Mouse (Mus musculus) heart, embryonic 10.5 days (tissue): ENCODE measurements around the gene Chrm1. TPM values are rescaled to one million over a fixed set of nuclear protein-coding genes. Genes with fewer than 3 reads are reported as not detected.
"Not testable (repeated sequence)": the region's sequence is repeated elsewhere in the genome, so short reads cannot be mapped to it uniquely, and the experiment has no call there.

Experiments used
- DNase-seq: peaks from one replicate; pipeline ENCODE4 v3.0.0-alpha.2; 2017; ENCODE audit warnings: low spot score
- H3K27ac ChIP-seq: fragments of 300-500 bp; sonication (generic); 2 replicates; pipeline ENCODE4 v1.5.1; 2016; ENCODE audit warnings: mild to moderate bottlenecking
- H3K27me3 ChIP-seq: fragments of 300-500 bp; sonication (generic); 2 replicates; pipeline ENCODE4 v1.6.1; 2016; ENCODE audit warnings: mild to moderate bottlenecking; ENCODE audit not compliant: poor library complexity, insufficient read depth, severe bottlenecking
- H3K36me3 ChIP-seq: fragments of 300-500 bp; sonication (generic); 2 replicates; pipeline ENCODE4 v1.6.1; 2016; ENCODE audit warnings: mild to moderate bottlenecking, moderate library complexity
- H3K4me1 ChIP-seq: fragments of 300-500 bp; sonication (generic); 2 replicates; pipeline ENCODE4 v1.6.1; 2016; ENCODE audit warnings: mild to moderate bottlenecking
- H3K4me3 ChIP-seq: fragments of 300-500 bp; sonication (generic); 2 replicates; pipeline ENCODE4 v1.5.1; 2016; ENCODE audit warnings: mild to moderate bottlenecking, moderate library complexity
- H3K9me3 ChIP-seq: fragments of 300-500 bp; sonication (generic); 2 replicates; pipeline ENCODE4 v1.6.1; 2016; ENCODE audit warnings: mild to moderate bottlenecking, moderate library complexity
- WGBS: fragments of 180-500 bp; shearing (Covaris S2); methylation state at CpG from one replicate; pipeline ENCODE4 v1.1.7; 2016; 5-methylcytosine and 5-hydroxymethylcytosine counted together
- polyA plus RNA-seq: library from polyadenylated mRNA; unstranded; fragments of >200 nt; fragmentation: Nextera tagmentation; extraction: Ambion mirVana; gene quantifications from 2 replicates; pipeline ENCODE4 v1.2.1, GENCODE M21; 2016

Gene Chrm1
- polyA plus RNA-seq, 1 experiment from 2014 or later = 0.04 TPM

DNA sequence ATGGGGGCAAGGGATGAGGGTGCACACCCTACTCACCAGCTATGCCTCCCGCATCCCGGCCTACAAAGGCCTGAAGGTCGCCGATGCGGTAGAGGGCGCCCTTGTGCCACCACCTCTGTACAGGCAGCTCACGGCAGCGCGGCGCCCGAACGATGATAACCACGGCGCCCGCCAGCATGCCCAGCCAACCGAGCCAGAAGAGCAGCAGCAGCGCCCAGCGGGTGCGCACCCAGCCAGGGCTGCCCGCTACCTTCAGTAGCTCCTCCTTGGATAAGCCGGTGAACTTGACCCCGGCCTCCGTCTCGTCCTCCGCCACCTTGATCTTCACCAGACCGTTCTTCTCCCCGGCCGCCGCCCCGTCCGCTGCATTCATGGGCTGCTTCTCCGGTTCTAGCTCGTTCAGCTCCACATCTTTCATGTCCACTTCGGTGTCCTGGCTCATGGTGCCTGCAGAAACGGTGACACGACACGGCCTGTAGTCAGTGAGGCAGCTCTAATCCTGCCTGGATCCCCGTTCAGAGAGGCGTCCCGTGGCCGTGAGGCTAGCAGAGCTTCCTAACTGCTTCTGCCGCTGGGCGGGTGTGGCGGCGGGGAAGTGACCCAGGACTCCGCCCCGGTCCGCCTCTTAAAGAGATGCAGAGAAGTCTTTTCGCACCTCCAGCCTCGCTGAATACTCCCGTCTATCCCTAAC lies 49.9 kb downstream of the Chrm1 start:
- peaks cover 18% of the 10 kb centered on the region for H3K4me1 ChIP-seq
- peak; percentile 96 for DNase-seq
- H3K27ac ChIP-seq = peak overlapping the region; percentile 97
- no peaks in the 10 kb centered on the region for H3K9me3 ChIP-seq
- H3K36me3 ChIP-seq = peaks cover 38% of the 10 kb centered on the region
- peak overlapping the region; percentile 88 for H3K4me3 ChIP-seq
- no peaks in the 10 kb centered on the region for H3K27me3 ChIP-seq
- under 1% methylated on average over 51 of the region's 51 CpGs for WGBS

DNA sequence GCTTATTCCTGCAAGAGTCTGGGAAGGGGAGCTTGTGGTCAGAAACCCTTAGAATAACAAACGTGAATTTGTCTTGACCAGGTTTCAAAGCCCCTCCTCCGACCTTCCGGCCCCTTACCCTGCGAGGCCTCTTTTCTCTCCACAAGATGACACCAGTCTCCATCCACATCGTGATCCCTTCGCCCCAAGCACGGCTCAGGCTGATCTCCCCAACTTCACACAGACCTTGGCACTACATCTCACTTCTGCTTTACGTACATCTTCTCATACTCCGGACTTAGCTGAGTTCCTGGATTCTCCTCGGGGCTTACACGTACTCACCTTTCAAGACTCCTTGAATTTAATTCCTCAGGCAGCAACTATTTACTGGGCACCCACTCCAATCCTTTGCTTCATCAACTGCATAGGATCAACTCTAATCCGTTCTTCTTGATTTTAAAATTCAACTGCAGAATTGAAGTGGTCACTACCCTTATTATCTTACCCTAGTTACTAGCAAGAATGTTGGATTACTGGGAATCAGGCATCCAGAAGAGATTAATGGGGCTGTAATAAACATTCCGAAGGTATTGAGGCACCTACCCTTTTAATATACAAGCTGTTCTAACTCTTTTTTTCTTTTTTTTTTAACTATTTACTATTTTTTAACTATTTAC lies 50.5 kb downstream of the Chrm1 start:
- Histone ChIP-seq H3K9me3 (no peaks in the 10 kb centered on the region), H3K27ac (peak overlapping the region; percentile 97), H3K36me3 (peaks cover 32% of the 10 kb centered on the region), H3K4me1 (peaks cover 18% of the 10 kb centered on the region), H3K4me3 (peak overlapping the region; percentile 88), H3K27me3 (no peaks in the 10 kb centered on the region)
- WGBS = 7% methylated on average over 13 of the region's 13 CpGs
- DNase-seq = no peak

DNA sequence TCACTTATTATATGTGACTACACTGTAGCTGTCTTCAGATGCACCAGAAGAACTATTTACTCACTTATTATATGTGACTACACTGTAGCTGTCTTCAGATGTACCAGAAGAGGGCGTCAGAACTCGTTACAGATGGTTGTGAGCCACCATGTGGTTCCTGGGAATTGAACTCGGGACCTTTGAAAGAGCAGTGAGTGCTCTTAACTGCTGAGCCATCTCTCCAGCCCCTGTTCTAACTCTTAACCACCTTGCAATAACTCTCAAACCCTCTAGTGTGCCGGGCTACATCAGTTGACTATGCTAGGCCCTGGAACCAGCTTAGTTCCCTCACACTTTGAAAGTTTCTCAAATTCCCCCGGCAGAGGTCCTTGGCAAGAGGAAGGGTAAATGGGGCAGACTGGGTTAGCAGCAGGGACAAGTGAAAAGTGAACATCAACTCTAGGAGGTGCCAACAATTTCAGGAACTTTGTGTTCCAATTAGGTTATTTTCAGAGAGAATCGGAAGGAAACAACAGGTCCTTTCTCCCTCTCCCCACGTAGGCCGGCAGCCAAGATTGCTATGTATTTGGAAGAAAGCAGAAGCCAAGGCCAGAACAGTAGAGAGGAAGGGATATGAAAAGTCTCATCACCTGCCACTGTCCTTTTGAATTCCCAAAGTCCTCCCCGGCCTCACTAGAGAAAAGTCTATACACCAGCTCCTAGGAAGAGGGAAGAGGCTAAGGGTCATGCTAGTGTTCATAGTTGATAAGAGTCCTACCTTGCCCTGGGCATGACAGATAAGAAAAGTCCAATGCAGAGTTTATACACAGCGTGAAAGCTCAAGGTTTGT lies 51.3 kb downstream of the Chrm1 start:
- no peak for DNase-seq
- H3K9me3 ChIP-seq = no peaks in the 10 kb centered on the region
- H3K27ac ChIP-seq = peak overlapping the region; percentile 97
- H3K36me3 ChIP-seq = peaks cover 24% of the 10 kb centered on the region
- peaks cover 18% of the 10 kb centered on the region for H3K4me1 ChIP-seq
- WGBS = 72% methylated on average over 10 of the region's 10 CpGs
- no peaks in the 10 kb centered on the region for H3K27me3 ChIP-seq
- H3K4me3 ChIP-seq = no peak overlapping the region

- Histone ChIP-seq H3K4me3 (no peak overlapping the region), H3K27ac (peak overlapping the region; percentile 59; the same call in 1 of the 2 replicates), H3K36me3 (peaks cover 12% of the 10 kb centered on the region), H3K4me1 (peaks cover 18% of the 10 kb centered on the region), H3K27me3 (no peaks in the 10 kb centered on the region), H3K9me3 (no peaks in the 10 kb centered on the region)
- DNase-seq = no peak
- WGBS = 68% methylated on average over 10 of the region's 10 CpGs
These were observed 52.5 kb downstream of the Chrm1 start for GRCm38 (mm10) chr19:8715868-8716766.

DNA sequence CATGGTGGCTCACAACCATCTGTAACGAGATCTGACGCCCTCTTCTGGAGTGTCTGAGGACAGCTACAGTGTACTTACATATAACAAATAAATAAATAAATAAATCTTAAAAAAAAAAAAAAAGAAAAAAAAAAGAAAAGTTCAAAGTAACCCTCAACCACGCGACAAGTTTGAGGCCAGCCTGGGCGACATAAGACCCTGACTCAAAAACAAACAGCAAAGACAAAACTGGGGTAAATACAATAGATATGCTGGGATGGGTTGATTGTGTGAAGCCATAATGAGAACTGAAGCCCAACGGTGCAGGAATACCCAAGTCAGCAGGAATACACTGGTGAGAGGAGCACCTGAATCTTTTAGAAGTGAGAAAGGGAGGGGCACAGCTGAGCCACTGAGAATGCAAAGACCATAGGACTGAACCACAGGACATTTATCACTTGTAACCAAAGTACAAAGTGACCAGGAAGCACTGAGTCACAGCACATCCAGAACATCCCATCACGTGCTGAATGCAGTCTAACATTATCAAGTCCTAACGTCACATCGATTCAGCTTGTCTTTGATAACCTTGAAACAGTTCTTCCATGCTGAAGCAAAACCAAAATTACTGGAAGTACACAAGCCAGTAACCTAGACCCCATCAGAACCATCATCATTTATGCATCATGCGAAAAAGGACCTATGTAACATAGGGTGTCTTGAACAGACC lies 53.3 kb downstream of the Chrm1 start:
- WGBS = 70% methylated on average over 8 of the region's 10 CpGs
- H3K4me3 ChIP-seq = no peak overlapping the region
- H3K36me3 ChIP-seq = peaks cover 4% of the 10 kb centered on the region; the same call in 1 of the 2 replicates
- no peak overlapping the region for H3K27ac ChIP-seq
- H3K9me3 ChIP-seq = no peaks in the 10 kb centered on the region
- no peak for DNase-seq
- peaks cover 13% of the 10 kb centered on the region for H3K4me1 ChIP-seq
- no peaks in the 10 kb centered on the region for H3K27me3 ChIP-seq

GRCm38 (mm10) chr19:8718357-8718756 lies 54.8 kb downstream of the Chrm1 start:
- Histone ChIP-seq H3K4me1 (peaks cover 10% of the 10 kb centered on the region), H3K36me3 (no peaks in the 10 kb centered on the region), H3K4me3 (no peak overlapping the region), H3K27ac (no peak overlapping the region), H3K27me3 (no peaks in the 10 kb centered on the region), H3K9me3 (no peaks in the 10 kb centered on the region)
- WGBS = 68% methylated on average over 3 of the region's 3 CpGs
- DNase-seq = no peak

- not testable (repeated sequence) for H3K36me3 ChIP-seq, H3K4me1 ChIP-seq, H3K27me3 ChIP-seq, DNase-seq, H3K9me3 ChIP-seq, H3K27ac ChIP-seq, H3K4me3 ChIP-seq
These were observed 55.4 kb downstream of the Chrm1 start for GRCm38 (mm10) chr19:8719037-8719436.

- H3K4me3 ChIP-seq = no peak overlapping the region
- peaks cover 11% of the 10 kb centered on the region for H3K4me1 ChIP-seq
- no peaks in the 10 kb centered on the region for H3K9me3 ChIP-seq
- no peak overlapping the region for H3K27ac ChIP-seq
- H3K36me3 ChIP-seq = peaks cover 26% of the 10 kb centered on the region
- H3K27me3 ChIP-seq = no peaks in the 10 kb centered on the region
- DNase-seq = no peak
- WGBS = 70% methylated on average over 1 of the region's 1 CpGs
These were observed 57.8 kb downstream of the Chrm1 start for GRCm38 (mm10) chr19:8721378-8721777.

GRCm38 (mm10) chr19:8722021-8722420 lies 58.4 kb downstream of the Chrm1 start:
- no peaks in the 10 kb centered on the region for H3K9me3 ChIP-seq
- peak overlapping the region; percentile 69 for H3K4me3 ChIP-seq
- peaks cover 31% of the 10 kb centered on the region for H3K36me3 ChIP-seq
- 55% methylated on average over 4 of the region's 4 CpGs for WGBS
- peaks cover 11% of the 10 kb centered on the region for H3K4me1 ChIP-seq
- no peak for DNase-seq
- peak overlapping the region; percentile 93 for H3K27ac ChIP-seq
- H3K27me3 ChIP-seq = no peaks in the 10 kb centered on the region

- H3K27ac ChIP-seq = peak overlapping the region; percentile 93
- peak overlapping the region; percentile 69 for H3K4me3 ChIP-seq
- H3K27me3 ChIP-seq = no peaks in the 10 kb centered on the region
- H3K36me3 ChIP-seq = peaks cover 31% of the 10 kb centered on the region
- H3K9me3 ChIP-seq = no peaks in the 10 kb centered on the region
- 2% methylated on average over 5 of the region's 5 CpGs for WGBS
- DNase-seq = no peak
- H3K4me1 ChIP-seq = peaks cover 11% of the 10 kb centered on the region
These were observed 58.9 kb downstream of the Chrm1 start for GRCm38 (mm10) chr19:8722559-8722906.

DNA sequence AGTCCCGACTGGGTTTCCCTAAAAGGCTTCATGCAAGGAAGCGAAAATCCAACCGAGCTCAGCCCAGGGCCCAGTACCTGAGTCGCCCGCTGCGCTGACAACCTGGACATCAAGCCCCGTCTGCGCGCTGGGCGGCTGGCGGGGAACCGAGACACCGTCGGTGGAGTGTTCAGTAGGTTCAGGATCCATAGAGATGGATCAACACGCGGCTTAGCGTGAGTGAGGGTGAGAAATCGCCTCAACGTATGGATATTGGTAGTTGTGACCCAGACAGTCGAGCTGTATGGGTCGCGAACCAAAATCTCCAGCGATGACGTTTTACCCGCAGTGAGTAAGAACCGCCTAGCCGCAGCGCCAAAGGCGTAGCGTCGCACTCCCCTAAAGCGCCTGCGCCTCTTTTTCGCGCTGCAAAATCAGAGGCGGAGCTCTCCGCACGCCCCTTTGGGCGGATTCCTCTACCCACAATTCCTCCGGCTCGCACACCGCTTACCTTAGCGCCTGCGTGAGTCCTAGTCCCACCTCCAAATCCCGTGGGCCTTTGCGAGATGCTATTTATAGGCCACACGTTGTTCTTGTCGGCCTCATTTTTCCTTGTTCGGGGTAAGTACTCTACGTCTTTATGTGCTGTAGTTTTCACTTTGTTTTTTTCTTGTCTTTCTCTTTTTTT lies 59.5 kb downstream of the Chrm1 start, which contains the start of gene Slc3a2:
TSS of gene Slc3a2 (minus strand) at position 463 of the 667 bp plus-strand sequence.
- under 1% methylated on average over 50 of the region's 50 CpGs for WGBS
- peak; percentile 99 for DNase-seq
- Histone ChIP-seq H3K27ac (peak within 1 kb of the TSS; percentile 93), H3K4me1 (peaks cover 11% of the 10 kb centered on the region), H3K36me3 (peaks cover 31% of the 10 kb centered on the region), H3K27me3 (no peaks in the 10 kb centered on the region), H3K4me3 (peak within 1 kb of the TSS; percentile 69), H3K9me3 (no peaks in the 10 kb centered on the region)
